ENCODE assay signal across 8 mouse cellular contexts in genomic region chrX:162829203-162829708, GRCm38 (mm10). TPM values are rescaled to one million over a fixed set of nuclear protein-coding genes. Genes with fewer than 3 reads are reported as not detected.
A peak's percentile ranks its signal among the peaks of the same experiment; 100 is the strongest.
DNase-seq lines count a peak whose midpoint lies in the region; ATAC-seq lines count a peak whose summit lies in the region.

Txlng (minus strand) TSS chrX:162829454.

- ATAC-seq in hindbrain, embryonic 12.5 days (ENCODE audit: low FRiP score), result peak; percentile 98

- H3K27me3 ChIP-seq in hindbrain, embryonic 12.5 days, result peaks cover 3% of the 10 kb centered on the region; the same call in 1 of the 2 replicates

- H3K4me1 ChIP-seq in hindbrain, embryonic 12.5 days, result no peaks in the 10 kb centered on the region; the same call in 1 of the 2 replicates

- H3K9me3 ChIP-seq in hindbrain, embryonic 12.5 days (replicated peaks), result no peaks in the 10 kb centered on the region

- no peaks in the 10 kb centered on the region for H3K36me3 ChIP-seq in hindbrain, embryonic 12.5 days

- H3K4me2 ChIP-seq in hindbrain, embryonic 12.5 days (replicated peaks), result peak within 1 kb of the TSS; percentile 75

- peak within 1 kb of the TSS; percentile 54 for H3K4me3 ChIP-seq in hindbrain, embryonic 12.5 days

- H3K27ac ChIP-seq in hindbrain, embryonic 12.5 days, result no peak within 1 kb of the TSS

- WGBS in hindbrain, embryonic 12.5 days, result 17% methylated on average over 36 of the region's 37 CpGs

- peak within 1 kb of the TSS; percentile 66 for H3K9ac ChIP-seq in hindbrain, embryonic 12.5 days

- DNase-seq in Muller cell, postnatal 12 days (ENCODE audit: inconsistent ontology term), result peak; percentile 97
- peak; percentile 99 for DNase-seq in cerebellum, adult 9-11 months
- DNase-seq in frontal cortex, adult 2 months (ENCODE audit: extremely low spot score in 1 of 2, low spot score in 1 of 2), result peak; percentile 95 to 97
- DNase-seq in layer of hippocampus, postnatal 14 days (ENCODE audit: low spot score in 2 of 2), result peak; percentile 88 to 96
- peak; percentile 94 for DNase-seq in lung, postnatal 14 days
- DNase-seq in retina, adult 2 months (ENCODE audit: low read depth, low spot score), result peak; percentile 82
- peak; percentile 86 to 93 for DNase-seq in thymus, postnatal 36 days

RNA-seq across cellular contexts. Expression of gene Txlng, which starts in this region (rescaled TPM):
- polyA plus RNA-seq in frontal cortex, adult 2 months (2012; rRNA removed), result 16.9 and 17.3 TPM in 2 replicates
- 17.5 and 18.4 TPM in 2 replicates for polyA plus RNA-seq in hindbrain, embryonic 12.5 days (2016; fragmentation: Nextera tagmentation; extraction: Ambion mirVana)
- 10 to 100 TPM; 19.9 to 20.3 TPM for total RNA-seq in layer of hippocampus, postnatal 14 days (2021)
